Mouse (Mus musculus) neural tube, postnatal 0 days (tissue): ENCODE data around the gene Olfr1216. TPM values are rescaled to one million over a fixed set of nuclear protein-coding genes. Genes with fewer than 3 reads are reported as not detected.

Source experiments
- polyA plus RNA-seq: library from polyadenylated mRNA; unstranded; fragments of >200 nt; fragmentation: Nextera tagmentation; extraction: Ambion mirVana; gene quantifications from 2 replicates; pipeline ENCODE4 v1.2.1, GENCODE M21; 2015

Olfr1216 gene
- not detected in 2 replicates for polyA plus RNA-seq

DNA sequence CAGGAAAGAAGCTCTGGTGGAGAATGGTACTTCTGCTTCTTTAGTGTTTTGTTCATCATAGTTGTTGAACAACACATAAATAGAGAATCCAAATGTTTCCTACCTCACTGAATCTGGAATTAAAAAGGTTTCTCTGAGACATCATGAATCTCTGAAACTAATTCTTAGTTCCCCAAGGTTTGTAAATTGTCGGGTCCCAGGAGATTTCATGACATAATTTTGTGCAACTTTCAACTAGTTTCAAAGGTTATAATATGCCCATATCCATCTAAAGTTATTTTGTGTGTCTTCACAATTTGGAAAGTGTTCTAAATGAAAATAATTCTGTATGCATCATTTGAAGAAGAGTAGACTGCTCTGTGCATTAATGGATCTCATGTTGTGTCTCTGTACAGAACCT lies at the start of gene Olfr1216:
Gene Olfr1216, minus strand, starts transcription at position 101 of the 400 bp plus-strand sequence.

DNA sequence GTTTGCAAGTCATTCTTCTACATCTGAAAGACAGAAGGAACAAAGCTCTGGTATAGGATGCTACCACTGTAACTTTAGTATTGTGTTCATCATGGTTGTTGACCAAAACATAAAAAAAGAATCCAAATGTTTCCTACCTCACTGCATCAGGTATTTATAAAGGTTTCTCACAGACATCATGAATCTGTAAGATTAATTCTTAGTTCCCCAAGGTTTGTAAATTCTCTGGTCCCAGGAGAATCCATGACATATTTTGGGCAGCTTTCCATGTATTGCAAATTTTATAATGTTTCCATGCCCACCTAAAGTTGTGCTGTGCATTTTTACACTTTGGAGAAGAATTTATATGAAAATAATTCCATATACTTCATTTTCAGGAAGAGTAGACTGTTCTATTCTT lies 42.9 kb upstream of the Olfr1216 start, which contains the start of gene Olfr1218:
Gene Olfr1218, minus strand, starts transcription at position 101 of the 400 bp plus-strand sequence.

DNA sequence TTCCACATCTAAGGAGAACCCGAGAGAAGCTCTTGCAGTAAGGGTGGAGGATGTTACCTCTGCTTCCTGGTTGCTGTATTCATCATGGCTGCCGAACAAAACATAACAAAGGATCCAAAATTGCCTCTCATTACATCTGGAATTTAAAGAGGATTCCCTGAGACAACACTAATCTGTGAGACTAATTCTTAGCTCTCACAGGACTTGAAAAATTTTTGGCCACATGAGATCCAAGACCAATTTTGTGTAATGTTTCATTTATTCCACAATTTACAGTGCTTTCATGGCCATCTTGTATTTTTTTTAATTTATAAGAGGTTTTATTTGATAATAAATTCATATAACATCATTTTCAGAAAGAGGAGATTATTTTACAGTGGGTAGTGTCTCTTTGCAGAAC lies 13.8 kb upstream of the Olfr1216 start, which contains the start of gene Olfr1217:
Gene Olfr1217, minus strand, starts transcription at position 101 of the 400 bp plus-strand sequence.

DNA sequence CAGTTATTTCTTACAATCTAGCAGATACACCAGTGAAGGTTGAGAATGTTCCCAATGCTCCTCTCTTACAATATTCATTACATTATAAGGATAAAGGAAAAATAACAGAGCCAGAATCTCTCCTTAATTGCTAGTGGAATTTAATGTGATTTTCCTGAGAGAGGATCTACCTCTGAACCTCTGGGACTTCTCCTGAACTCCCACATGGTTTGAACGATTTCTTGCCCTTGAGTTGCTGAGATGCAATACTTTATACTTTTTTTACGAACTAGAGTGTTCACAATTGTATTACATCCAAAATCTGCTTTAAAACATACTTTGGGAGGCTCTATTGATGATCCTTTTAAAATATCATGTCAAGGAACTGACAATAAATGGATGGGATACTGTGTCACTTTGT lies 11.3 kb downstream of the Olfr1216 start, which contains the start of gene Olfr1215:
Gene Olfr1215, minus strand, starts transcription at position 101 of the 400 bp plus-strand sequence.

DNA sequence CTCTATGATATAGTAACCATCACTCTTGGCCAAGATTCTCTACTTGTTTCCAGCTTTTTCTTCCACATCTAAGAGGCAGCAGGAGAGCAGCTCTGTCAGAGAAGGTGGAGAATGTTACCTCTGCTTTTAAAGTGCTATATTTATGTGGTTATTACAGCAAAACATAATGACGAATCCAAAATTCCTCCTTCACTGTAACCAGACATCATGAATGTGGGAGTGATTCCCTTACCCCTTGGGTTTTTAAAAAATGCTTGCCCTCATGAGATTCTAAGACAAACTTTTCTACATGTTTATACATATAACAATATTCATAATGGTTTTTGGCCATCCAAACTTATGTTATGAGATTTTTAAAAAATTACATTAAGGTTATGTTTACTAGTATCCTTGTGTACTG lies 25.6 kb downstream of the Olfr1216 start, which contains the start of gene Olfr1214:
Gene Olfr1214, minus strand, starts transcription at position 101 of the 400 bp plus-strand sequence.

DNA sequence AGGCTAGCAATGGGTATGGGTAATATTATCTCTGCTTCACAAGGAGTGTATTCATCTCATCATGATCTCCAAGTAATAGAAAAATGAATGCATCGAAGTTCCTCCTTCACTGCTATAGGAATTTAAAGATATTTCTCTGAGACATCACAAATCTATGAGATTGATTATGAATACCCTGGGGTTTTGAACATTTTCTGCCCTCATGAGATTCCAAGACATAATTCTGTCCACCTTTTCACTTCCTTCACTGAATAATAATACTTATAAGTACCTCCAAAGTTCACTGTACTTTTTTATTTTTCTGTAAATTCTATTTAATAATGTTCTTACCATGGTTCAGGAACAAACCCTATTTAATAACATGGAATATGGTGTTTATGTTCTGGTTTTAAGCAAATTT lies 38.0 kb downstream of the Olfr1216 start, which contains the start of gene Gm13762:
Gene Gm13762, minus strand, starts transcription at position 101 of the 400 bp plus-strand sequence.

Other genes starting within 250 kb of the Olfr1216 start
- gene Olfr1200, start 247.9 kb downstream of the Olfr1216 start, polyA plus RNA-seq = not detected in 2 replicates
- gene Olfr1201, start 225.3 kb downstream of the Olfr1216 start, polyA plus RNA-seq = not detected in 2 replicates
- not detected in 2 replicates for gene Olfr1202, start 203.8 kb downstream of the Olfr1216 start, polyA plus RNA-seq
- not detected in 2 replicates for gene Olfr1205, start 188.6 kb downstream of the Olfr1216 start, polyA plus RNA-seq
- gene Olfr1204, start 169.0 kb downstream of the Olfr1216 start, polyA plus RNA-seq = not detected in 2 replicates
- not detected in 2 replicates for gene Olfr1206, start 155.1 kb downstream of the Olfr1216 start, polyA plus RNA-seq
- gene Olfr1208, start 116.0 kb downstream of the Olfr1216 start, polyA plus RNA-seq = not detected in 2 replicates
- gene Olfr1209, start 103.2 kb downstream of the Olfr1216 start, polyA plus RNA-seq = not detected in 2 replicates
- not detected in 2 replicates for gene Olfr1211, start 80.2 kb downstream of the Olfr1216 start, polyA plus RNA-seq
- gene Olfr1212, start 64.4 kb downstream of the Olfr1216 start, polyA plus RNA-seq = not detected in 2 replicates
- gene Gm13762, start 38.1 kb downstream of the Olfr1216 start, polyA plus RNA-seq = not detected in 2 replicates
- not detected in 2 replicates for gene Olfr1214, start 25.7 kb downstream of the Olfr1216 start, polyA plus RNA-seq
- not detected in 2 replicates for gene Olfr1215, start 11.4 kb downstream of the Olfr1216 start, polyA plus RNA-seq
- gene Olfr1217, start 13.7 kb upstream of the Olfr1216 start, polyA plus RNA-seq = not detected in 2 replicates
- not detected in 2 replicates for gene Olfr1218, start 42.8 kb upstream of the Olfr1216 start, polyA plus RNA-seq
- not detected in 2 replicates for gene Olfr1219, start 65.2 kb upstream of the Olfr1216 start, polyA plus RNA-seq
- not detected in 2 replicates for gene Olfr1220, start 88.5 kb upstream of the Olfr1216 start, polyA plus RNA-seq
- gene Olfr1221, start 98.9 kb upstream of the Olfr1216 start, polyA plus RNA-seq = not detected in 2 replicates
- not detected in 2 replicates for gene Olfr1222, start 114.7 kb upstream of the Olfr1216 start, polyA plus RNA-seq
- gene Olfr1223, start 133.2 kb upstream of the Olfr1216 start, polyA plus RNA-seq = not detected in 2 replicates
- not detected in 2 replicates for gene Olfr1224-ps1, start 145.8 kb upstream of the Olfr1216 start, polyA plus RNA-seq
- not detected in 2 replicates for gene Olfr1225, start 156.3 kb upstream of the Olfr1216 start, polyA plus RNA-seq
- not detected in 2 replicates for gene Olfr1226, start 181.7 kb upstream of the Olfr1216 start, polyA plus RNA-seq
- not detected in 2 replicates for gene Olfr1228, start 235.7 kb upstream of the Olfr1216 start, polyA plus RNA-seq